Mouse (Mus musculus): ENCODE results near the gene Nmbr. TPM values are rescaled to one million over a fixed set of nuclear protein-coding genes. Genes with fewer than 3 reads are reported as not detected.

Gene Nmbr
- under 1 TPM; 0.38 to 0.99 TPM for total RNA-seq (2021)
- long read RNA-seq, experiment 1: 0 reads
- long read RNA-seq, experiment 2: 0 reads

DNA sequence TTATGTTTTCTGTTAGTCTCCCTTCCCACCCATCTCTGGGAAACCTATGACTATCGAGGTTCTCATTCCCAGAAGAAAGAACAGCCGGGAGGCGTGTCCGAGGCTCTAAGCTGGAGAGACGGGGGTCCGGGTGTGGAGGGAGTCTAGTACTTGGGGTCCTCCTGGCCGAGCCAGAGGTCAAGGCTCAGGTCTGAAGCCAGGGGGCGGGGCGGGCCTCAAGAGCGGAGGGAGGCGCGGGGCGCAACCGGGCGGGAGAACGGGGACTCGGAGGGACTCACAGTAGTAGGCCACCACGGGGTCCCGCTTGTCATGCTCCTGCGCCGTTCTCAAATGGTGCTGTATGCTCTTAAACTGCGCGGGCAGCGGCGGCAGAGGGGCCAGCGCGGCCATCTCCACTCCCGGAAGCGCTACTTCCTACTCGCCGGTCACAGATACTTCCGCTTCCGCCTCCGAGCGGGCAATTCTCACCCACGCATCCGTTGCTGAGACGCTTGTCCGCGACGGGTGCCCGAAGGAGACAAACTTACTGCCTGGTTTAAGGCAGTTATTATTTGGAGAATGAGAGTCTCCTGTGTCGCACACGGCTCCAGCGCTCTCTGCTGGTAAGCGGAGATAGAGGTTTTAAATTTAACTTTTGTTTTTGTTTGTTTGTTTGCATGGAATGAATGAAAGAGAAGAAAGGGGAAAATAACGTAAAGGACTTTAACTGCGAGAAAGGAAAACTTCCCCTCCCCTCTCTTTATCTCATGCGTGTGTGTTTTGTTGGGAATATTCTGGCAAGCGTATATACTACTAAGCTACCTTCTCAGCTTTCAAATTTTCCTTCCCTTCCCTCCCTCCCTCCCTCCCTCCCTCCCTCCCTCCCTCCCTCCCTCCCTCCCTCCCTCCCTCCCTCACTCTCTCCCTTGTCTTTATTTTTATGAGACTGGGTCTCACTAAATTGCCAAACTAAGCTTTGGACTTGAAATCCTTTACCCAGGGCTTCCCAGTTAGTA is at the start of gene Nmbr, which contains the start of gene Vta1:
Gene Nmbr, plus strand, starts transcription at position 520 of the 995 bp plus-strand sequence.
Gene Vta1, minus strand, starts transcription at position 489 of the 995 bp plus-strand sequence.
- DNase-seq: peak; percentile 96

DNA sequence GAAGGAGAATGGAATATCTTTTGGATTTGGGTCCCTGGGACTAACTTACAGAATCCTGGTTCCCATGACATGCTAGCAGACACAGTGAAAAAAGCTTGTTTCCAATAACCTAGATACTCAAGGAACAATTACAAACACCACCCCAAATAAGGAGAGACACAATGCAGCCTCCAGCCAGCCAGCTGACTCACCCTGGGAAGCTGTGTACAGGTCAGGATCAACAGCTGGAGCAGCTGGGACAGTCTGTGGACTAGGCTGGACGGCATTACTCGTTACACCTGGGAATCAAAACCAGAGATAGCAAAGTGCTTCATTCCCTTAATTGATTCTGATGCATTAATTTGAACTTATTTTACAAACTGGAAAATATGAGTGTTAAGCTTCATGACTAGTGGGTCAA is 44.5 kb upstream of the Nmbr start:
- DNase-seq: no peak

DNA sequence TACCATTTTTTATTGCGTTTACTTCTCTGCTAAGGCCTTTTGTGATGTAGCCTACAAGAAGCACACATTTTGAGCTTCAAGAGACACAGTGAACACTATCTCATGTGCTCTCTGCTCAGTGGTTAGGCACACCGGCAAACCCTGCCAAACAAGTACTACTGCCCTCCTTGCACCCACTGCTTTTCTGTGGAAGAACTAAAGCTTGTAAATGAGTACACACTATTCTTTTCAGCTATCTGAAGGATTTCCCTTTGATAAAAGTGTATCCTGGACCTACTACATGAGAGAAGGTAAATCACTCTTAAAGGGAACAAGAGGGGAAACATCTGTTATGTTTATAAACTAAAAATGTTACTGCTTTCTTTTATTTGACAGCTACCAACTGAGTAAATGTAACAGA is 39.2 kb upstream of the Nmbr start:
- no peak for DNase-seq

DNA sequence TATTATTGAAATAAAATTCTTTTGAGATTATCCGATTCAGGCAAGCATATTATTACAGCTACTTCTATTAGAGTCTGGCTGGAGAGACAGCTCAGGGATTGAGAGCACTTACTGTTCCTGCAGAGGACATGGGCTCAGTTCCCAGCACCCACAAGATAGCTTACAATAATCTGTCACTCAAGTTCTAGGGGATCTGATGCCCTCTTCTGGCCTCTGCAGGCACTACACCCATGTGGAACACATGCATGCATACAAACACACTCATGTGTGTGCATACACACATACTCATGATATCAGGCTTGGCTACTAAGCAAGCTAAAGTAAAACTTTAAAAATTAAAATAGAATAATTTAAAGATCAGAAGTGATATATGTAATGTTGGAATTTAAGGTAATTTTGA is 19.7 kb upstream of the Nmbr start:
- no peak for DNase-seq

DNA sequence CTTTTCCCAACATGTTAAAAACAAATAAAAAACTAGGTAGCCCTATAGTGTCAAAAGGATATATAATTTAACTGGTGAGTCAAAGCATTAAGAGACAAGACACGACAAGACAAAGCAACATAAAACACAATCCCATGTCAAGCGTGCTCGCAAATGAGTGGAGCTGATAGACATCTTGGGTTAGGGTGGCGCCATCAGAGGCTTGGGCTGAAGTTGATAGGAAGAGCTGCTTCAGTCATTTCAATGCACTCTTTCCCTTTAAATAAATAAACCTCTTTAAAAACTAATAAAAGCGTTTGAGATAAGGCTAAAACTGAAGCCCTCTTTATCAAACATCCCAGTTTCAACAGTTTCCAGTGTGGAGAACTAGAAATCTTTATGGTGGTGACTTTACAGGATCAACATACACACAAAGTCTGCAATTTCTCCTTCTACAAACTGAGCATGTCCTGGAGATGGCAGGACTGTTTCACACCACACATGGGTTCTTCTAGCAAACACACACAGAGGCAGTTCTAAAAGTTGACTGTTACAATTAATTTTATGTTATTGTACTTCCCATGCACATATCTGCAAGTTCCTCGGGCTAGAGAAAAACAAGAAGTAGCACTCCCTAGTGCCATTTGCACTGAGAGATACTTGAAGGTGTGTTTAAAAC is 16.5 kb upstream of the Nmbr start:
- no peak for DNase-seq

DNA sequence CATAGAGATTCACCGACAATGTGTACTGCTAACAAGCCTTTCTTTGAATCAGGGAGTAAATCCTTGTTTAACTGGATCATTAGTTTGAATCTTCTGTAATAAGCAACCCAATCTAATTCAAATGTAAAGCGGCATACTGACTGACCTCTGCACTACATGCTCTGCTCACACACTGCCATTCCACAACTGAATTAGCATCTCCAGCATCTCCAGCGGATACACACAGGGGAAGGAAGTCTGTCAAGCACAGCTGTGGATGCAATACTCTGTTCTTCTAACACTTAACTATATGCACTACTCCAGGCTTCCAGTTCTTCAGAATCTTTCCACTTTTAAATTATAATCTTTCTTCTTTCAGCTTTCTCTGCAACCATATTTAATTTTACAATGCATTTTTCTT is 15.0 kb upstream of the Nmbr start:
- DNase-seq: no peak

DNA sequence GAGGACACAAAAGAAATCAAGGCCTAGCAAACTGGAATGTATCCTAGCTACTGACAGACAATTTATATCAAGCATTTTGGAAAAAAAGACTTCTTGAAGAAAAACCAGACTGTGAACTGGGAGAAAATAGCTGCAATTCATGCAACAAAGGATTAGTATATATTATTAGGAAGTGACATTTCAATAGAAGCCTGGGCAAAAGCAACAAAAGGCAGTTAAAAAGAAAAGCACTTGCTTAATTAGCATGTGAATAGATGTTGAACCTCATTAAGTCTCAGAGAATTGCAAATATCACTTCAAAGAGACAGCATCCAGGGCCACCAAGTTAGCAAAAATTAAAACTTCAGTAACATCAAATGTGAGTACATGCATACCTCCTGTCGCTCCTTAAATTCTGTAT is 2.2 kb upstream of the Nmbr start:
- no peak for DNase-seq

DNA sequence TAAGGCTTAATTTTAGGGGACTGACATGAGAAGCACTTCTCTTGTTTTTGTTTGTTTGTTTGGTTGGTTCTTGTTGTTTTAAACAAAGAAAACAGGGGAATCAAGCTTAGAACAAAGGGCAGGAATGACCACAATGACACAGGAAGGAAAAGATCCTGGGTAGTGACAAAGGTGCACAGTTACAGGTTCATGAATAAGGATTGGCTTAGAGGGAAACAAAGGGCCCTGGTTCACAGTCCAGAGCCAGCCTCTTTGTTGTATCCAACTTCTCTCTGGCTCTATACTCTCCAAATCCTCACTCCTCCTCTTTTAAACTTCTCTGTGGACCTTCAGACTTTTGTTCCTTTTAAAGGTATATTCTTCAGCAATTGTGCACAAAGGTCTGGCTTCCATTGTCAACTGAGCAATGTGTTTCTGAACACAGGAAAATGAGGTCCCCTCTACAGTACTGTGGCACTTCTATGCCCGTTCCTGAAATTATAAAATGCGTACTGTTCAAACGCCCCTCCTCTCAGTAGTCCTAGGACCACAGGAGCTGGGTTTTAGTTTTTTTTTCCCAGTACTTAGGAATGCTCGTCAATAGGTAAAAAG is 1.5 kb upstream of the Nmbr start:
- no peak for DNase-seq

DNA sequence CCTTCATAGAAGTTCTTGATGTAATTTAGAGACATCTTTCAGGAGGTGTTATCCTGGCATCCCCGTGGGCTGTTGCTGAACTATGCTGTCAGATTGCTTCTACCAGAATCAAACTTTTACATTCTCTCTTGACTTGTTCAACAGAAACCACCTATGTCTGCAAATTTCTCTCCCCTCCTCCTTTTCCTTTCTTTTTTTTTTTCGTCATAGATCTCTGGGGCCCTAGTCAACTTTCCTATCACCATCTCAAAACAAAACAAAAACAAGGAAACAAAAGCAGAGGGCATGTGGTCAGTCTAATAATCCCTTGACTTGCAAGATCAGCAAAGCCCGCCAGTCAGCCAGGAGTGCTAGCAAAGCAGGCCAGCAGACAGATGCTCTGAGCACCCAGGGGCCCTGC is 12.7 kb downstream of the Nmbr start, which contains the start of gene Gje1:
Gene Gje1, minus strand, starts transcription at position 101 of the 400 bp plus-strand sequence.
- no peak for DNase-seq

DNA sequence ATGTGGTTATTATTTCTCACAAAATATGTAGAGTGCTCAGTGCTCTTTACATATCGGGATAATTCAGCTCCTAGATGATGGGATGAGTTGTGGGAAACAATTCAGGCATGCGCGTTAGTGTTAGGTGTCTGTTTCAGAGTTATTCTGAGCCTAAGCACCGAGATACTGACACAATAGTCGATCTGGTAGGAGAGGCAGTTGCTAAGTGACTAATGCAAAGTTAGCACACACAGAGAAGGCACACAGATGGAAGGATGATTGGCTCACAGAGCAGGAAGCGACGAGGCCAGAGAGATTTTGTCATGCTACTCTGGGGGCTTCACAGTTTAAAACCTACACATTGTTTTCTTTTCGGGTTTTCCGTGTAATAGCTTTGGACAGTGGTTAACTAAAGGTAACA is 20.3 kb downstream of the Nmbr start:
- no peak for DNase-seq

DNA sequence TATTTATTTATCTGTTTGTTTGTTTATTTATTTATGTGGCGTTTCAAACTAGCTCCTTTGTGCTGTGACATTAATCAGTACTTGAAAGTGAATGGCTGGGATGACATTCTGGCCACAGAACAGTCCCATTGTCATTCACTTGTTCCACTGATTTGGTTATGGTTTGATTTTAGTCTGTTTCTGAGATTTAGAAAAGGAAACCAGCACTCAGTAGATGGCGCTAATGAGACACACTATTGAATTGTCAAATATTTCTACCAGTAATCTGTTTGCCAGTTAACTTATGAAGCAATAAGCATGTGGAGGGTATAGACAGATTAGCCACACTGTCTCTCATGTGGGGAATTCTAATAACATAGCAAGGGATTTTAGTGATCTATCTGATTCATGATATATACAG is 28.9 kb downstream of the Nmbr start:
- DNase-seq: no peak

DNA sequence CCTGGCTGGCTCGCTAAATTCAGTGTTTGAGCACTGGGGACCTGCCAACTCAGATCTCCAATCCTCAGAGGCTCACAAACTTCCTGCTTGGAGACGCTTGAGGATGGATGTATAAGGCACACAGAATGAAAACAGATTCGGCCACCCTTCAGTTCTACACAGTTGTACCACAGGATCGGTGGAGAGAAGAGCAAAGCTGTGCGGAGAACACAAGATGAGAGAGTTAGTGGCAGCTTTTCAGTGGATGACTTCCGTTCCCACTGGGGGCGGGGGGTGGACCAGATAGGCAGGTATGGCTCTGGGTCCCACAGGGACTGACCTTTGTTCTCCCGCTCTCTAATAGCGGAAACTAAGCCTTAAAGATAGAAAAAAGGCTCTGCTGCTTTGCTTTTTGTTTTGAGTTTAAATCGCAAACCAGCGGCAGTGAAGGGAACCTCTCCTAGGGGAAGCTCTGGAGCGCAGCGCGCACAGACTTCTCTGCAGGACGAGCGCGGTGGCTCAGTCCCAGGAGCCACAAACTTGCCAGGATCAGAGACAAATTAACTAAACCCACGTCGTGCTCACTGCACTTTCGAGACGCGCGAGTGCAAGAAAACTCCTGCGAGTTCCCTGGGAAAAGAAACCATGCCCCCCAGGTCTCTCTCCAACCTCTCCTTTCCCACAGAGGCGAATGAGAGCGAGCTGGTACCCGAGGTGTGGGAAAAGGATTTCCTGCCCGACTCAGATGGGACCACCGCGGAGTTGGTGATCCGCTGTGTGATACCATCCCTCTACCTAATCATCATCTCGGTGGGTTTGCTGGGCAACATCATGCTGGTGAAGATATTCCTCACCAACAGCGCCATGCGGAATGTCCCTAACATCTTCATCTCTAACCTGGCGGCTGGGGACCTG is 54.5 kb downstream of the Nmbr start:
- DNase-seq: no peak

DNA sequence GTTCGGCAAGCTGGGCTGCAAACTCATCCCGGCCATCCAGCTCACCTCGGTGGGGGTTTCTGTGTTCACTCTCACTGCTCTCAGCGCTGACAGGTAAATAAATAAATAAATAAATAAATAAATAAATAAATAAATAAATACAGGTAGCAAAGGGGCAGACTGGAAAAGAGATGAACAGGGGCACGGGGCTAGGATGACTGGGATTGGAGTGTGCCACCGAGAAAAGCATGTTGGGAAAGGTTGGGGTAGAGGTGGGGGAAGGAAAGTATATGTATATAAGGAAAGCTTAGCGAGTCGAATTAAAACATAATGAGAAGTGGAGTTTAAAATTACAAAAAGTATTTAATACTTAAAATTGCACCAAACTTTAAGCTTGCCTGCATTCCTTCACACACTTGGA is 55.2 kb downstream of the Nmbr start:
- DNase-seq: no peak

DNA sequence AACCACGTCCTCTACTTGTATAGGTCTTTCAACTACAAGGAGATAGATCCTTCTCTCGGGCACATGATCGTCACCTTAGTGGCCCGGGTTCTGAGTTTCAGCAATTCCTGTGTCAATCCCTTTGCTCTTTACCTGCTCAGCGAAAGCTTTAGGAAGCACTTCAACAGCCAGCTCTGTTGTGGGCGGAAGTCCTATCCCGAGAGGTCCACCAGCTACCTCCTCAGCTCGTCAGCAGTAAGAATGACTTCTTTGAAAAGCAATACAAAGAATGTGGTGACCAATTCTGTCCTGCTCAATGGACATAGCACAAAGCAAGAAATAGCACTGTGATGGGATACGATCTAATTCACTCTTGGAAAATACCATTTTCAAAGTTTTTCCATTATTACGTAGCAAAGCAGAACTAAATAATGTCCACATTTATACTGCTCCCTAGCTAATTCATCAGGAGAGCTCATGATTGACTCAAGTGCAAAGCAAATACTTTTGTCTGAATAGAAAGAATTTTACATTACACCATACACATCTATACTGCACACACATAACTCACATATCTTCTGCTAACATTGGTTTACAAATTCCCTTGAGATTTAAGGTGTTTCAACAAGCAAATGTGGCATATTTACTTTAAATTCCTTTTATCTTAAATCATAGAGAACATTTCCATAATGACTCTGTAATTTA is 65.0 kb downstream of the Nmbr start:
- no peak for DNase-seq

DNA sequence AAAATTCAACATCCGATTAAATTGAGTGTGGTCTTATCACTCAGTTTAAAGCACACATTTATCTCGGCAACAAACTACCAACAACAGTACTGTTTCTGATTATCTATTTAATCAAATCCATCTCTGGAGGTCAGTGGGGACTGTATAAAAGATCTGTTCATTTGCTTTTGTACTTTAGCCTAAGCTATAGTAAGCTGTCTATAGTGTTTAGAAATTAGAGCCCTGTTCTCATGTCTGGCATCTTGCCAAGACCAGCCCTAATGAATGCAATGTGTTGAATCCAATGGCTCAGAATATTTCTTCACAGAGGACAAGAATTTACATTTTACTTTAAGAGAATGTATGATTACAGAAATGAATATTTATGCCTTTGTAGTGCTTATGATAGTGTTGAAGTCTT is 69.1 kb downstream of the Nmbr start:
- DNase-seq: no peak

DNA sequence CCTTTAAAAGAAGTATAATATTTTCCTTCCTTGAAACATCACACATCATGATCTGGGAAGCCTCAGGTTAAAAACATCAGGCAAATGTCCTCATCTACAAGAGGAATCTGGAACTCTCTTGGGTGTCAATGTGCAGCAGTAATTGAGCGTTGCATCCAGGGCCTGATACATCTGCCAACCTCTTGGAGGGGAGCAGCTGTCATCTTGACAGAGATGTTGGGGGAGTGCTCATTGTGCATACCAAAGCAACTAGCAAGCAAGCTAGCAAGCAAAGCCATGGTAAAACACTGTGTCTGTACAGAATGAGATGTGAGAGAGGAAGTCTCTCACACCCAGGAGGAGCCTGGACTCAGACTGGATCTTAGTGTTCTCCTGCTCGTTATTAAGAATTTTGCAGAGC is 84.6 kb downstream of the Nmbr start:
- no peak for DNase-seq

DNA sequence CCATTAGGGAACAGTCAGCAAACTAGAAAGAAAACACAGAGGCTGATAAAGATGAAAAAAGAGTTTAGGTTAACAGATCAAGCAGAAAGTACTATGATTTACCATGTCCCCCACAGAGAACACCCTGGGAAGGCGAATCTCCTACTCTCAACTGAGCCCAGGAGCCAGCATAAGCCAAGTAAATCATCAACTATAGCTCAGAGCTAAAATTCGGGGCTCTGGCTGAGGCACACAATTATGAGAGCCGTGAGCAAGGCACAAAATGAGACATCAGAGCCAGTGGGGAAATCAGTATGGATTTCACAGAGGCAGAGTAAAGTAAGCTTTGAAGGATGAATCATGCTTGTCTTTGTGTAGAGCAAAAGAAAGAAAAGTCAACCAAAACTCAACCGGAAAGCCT is 111.6 kb downstream of the Nmbr start:
- DNase-seq: no peak
